Mouse (Mus musculus) embryonic facial prominence, embryonic 15.5 days (tissue): ENCODE measurements around the gene Gm13124. TPM values are rescaled to one million over a fixed set of nuclear protein-coding genes. Genes with fewer than 3 reads are reported as not detected.
"Not testable (repeated sequence)": the region's sequence is repeated elsewhere in the genome, so short reads cannot be mapped to it uniquely, and the experiment has no call there.

Experiments used
- ATAC-seq: fragments of 200-750 bp; cut with Nextera tagmentation; 2 replicates; pipeline ENCODE4 v1.8.0; 2017; ENCODE audit warnings: low read depth, moderate TSS enrichment; ENCODE audit not compliant: insufficient number of reproducible peaks, low FRiP score, low TSS enrichment
- H3K27ac ChIP-seq: fragments of 300-500 bp; sonication (generic); replicated peaks from 2 replicates; pipeline ENCODE4 v1.5.1; 2015; ENCODE audit warnings: mild to moderate bottlenecking, inconsistent platforms
- H3K27me3 ChIP-seq: fragments of 300-500 bp; sonication (generic); 2 replicates; pipeline ENCODE4 v1.6.1; 2015; ENCODE audit warnings: inconsistent platforms
- H3K36me3 ChIP-seq: fragments of 300-500 bp; sonication (generic); 2 replicates; pipeline ENCODE4 v1.6.1; 2015; ENCODE audit warnings: mild to moderate bottlenecking, inconsistent platforms
- H3K4me1 ChIP-seq: fragments of 300-500 bp; sonication (generic); 2 replicates; pipeline ENCODE4 v1.6.1; 2015; ENCODE audit warnings: inconsistent platforms
- H3K4me2 ChIP-seq: fragments of 300-500 bp; sonication (generic); replicated peaks from 2 replicates; pipeline ENCODE4 v1.6.1; 2015; ENCODE audit warnings: mild to moderate bottlenecking, inconsistent platforms
- H3K4me3 ChIP-seq: fragments of 300-500 bp; sonication (generic); replicated peaks from 2 replicates; pipeline ENCODE4 v1.5.1; 2015; ENCODE audit warnings: mild to moderate bottlenecking, inconsistent platforms
- H3K9ac ChIP-seq: fragments of 300-500 bp; sonication (generic); 2 replicates; pipeline ENCODE4 v1.6.1; 2015; ENCODE audit warnings: inconsistent platforms
- H3K9me3 ChIP-seq: fragments of 300-500 bp; sonication (generic); replicated peaks from 2 replicates; pipeline ENCODE4 v1.6.1; 2016; ENCODE audit warnings: inconsistent platforms
- whole genome bisulfite sequencing: fragments of 180-500 bp; shearing (Covaris S2); methylation state at CpG from one replicate; pipeline ENCODE4 v1.1.7; 2015; 5-methylcytosine and 5-hydroxymethylcytosine counted together
- polyA plus RNA-seq: library from polyadenylated mRNA; unstranded; fragments of >200 nt; fragmentation: Nextera tagmentation; extraction: Ambion mirVana; gene quantifications from 2 replicates; pipeline ENCODE4 v1.2.1, GENCODE M21; 2015

The Gm13124 gene
- polyA plus RNA-seq = not detected in 2 replicates

- Histone ChIP-seq H3K9me3 (no peaks in the 10 kb centered on the region), H3K4me2 (no peak within 1 kb of the TSS), H3K36me3 (no peaks in the 10 kb centered on the region), H3K9ac (no peak within 1 kb of the TSS), H3K4me1 (no peaks in the 10 kb centered on the region), H3K27me3 (no peaks in the 10 kb centered on the region), H3K27ac (no peak within 1 kb of the TSS), H3K4me3 (no peak within 1 kb of the TSS)
- whole genome bisulfite sequencing = 83% methylated on average over 1 of the region's 1 CpGs
- ATAC-seq = no peak
These were observed at the start of gene Gm13124 for GRCm38 (mm10) chr4:144565034-144565433. Gene Gm13124, minus strand, starts transcription at chr4:144565134.

GRCm38 (mm10) chr4:144614586-144614985 is 49.7 kb upstream of the Gm13124 start:
- Histone ChIP-seq H3K36me3 (no peaks in the 10 kb centered on the region), H3K4me2 (no peak overlapping the region), H3K9ac (no peak overlapping the region), H3K27ac (no peak overlapping the region), H3K4me1 (no peaks in the 10 kb centered on the region), H3K4me3 (no peak overlapping the region), H3K9me3 (0 out of 2 replicates have a peak, but pooled peaks cover 3% of the 10 kb centered on the region), H3K27me3 (no peaks in the 10 kb centered on the region)
- 69% methylated on average over 1 of the region's 1 CpGs for WGBS
- no peak for ATAC-seq

GRCm38 (mm10) chr4:144613407-144613806 is 48.5 kb upstream of the Gm13124 start, which contains the start of gene Aadacl4:
Gene Aadacl4, plus strand, starts transcription at chr4:144613707.
- no peaks in the 10 kb centered on the region for H3K27me3 ChIP-seq
- WGBS = 47% methylated on average over 1 of the region's 1 CpGs
- no peak within 1 kb of the TSS for H3K4me3 ChIP-seq
- no peaks in the 10 kb centered on the region for H3K36me3 ChIP-seq
- H3K4me1 ChIP-seq = no peaks in the 10 kb centered on the region
- H3K9ac ChIP-seq = no peak within 1 kb of the TSS
- H3K4me2 ChIP-seq = no peak within 1 kb of the TSS
- ATAC-seq = no peak
- 0 out of 2 replicates have a peak, but pooled peaks cover 3% of the 10 kb centered on the region for H3K9me3 ChIP-seq
- H3K27ac ChIP-seq = no peak within 1 kb of the TSS

GRCm38 (mm10) chr4:144592790-144593189 is 27.9 kb upstream of the Gm13124 start:
- no peak overlapping the region for H3K4me2 ChIP-seq
- no peaks in the 10 kb centered on the region for H3K36me3 ChIP-seq
- H3K4me1 ChIP-seq = no peaks in the 10 kb centered on the region
- H3K9ac ChIP-seq = no peak overlapping the region
- H3K27me3 ChIP-seq = no peaks in the 10 kb centered on the region
- no peak overlapping the region for H3K4me3 ChIP-seq
- no peaks in the 10 kb centered on the region for H3K9me3 ChIP-seq
- ATAC-seq = no peak
- no peak overlapping the region for H3K27ac ChIP-seq

- H3K9ac ChIP-seq, H3K27me3 ChIP-seq, H3K9me3 ChIP-seq, H3K27ac ChIP-seq, H3K4me1 ChIP-seq, H3K4me3 ChIP-seq, ATAC-seq, H3K4me2 ChIP-seq, H3K36me3 ChIP-seq: not testable (repeated sequence)
- 81% methylated on average over 12 of the region's 16 CpGs for WGBS
These were observed 21.3 kb upstream of the Gm13124 start for GRCm38 (mm10) chr4:144586207-144586606.

- no peak overlapping the region for H3K4me3 ChIP-seq
- H3K4me2 ChIP-seq = no peak overlapping the region
- H3K36me3 ChIP-seq = no peaks in the 10 kb centered on the region
- no peaks in the 10 kb centered on the region for H3K4me1 ChIP-seq
- no peaks in the 10 kb centered on the region for H3K27me3 ChIP-seq
- no peak for ATAC-seq
- no peaks in the 10 kb centered on the region for H3K9me3 ChIP-seq
- no peak overlapping the region for H3K9ac ChIP-seq
- no peak overlapping the region for H3K27ac ChIP-seq
These were observed 2.8 kb upstream of the Gm13124 start for GRCm38 (mm10) chr4:144567752-144568151.

- H3K36me3 ChIP-seq = no peaks in the 10 kb centered on the region
- no peak overlapping the region for H3K4me3 ChIP-seq
- H3K9ac ChIP-seq = no peak overlapping the region
- 69% methylated on average over 2 of the region's 2 CpGs for WGBS
- H3K4me2 ChIP-seq = no peak overlapping the region
- no peaks in the 10 kb centered on the region for H3K4me1 ChIP-seq
- ATAC-seq = no peak
- H3K9me3 ChIP-seq = 0 out of 2 replicates have a peak, but pooled peaks cover 3% of the 10 kb centered on the region
- H3K27ac ChIP-seq = no peak overlapping the region
- H3K27me3 ChIP-seq = no peaks in the 10 kb centered on the region
These were observed 3.7 kb downstream of the Gm13124 start for GRCm38 (mm10) chr4:144561205-144561604.

- ATAC-seq = no peak
- no peak overlapping the region for H3K4me3 ChIP-seq
- H3K27ac ChIP-seq = no peak overlapping the region
- H3K36me3 ChIP-seq = no peaks in the 10 kb centered on the region
- H3K4me1 ChIP-seq = no peaks in the 10 kb centered on the region
- no peak overlapping the region for H3K4me2 ChIP-seq
- 0 out of 2 replicates have a peak, but pooled peaks cover 3% of the 10 kb centered on the region for H3K9me3 ChIP-seq
- no peak overlapping the region for H3K9ac ChIP-seq
- H3K27me3 ChIP-seq = no peaks in the 10 kb centered on the region
These were observed 5.1 kb downstream of the Gm13124 start for GRCm38 (mm10) chr4:144559792-144560191.

- no peak overlapping the region for H3K27ac ChIP-seq
- H3K9ac ChIP-seq = no peak overlapping the region
- no peaks in the 10 kb centered on the region for H3K36me3 ChIP-seq
- H3K9me3 ChIP-seq = 0 out of 2 replicates have a peak, but pooled peaks cover 3% of the 10 kb centered on the region
- H3K27me3 ChIP-seq = no peaks in the 10 kb centered on the region
- no peak overlapping the region for H3K4me3 ChIP-seq
- no peaks in the 10 kb centered on the region for H3K4me1 ChIP-seq
- no peak for ATAC-seq
- H3K4me2 ChIP-seq = no peak overlapping the region
These were observed 13.8 kb downstream of the Gm13124 start for GRCm38 (mm10) chr4:144551156-144551555.

- H3K27ac ChIP-seq, H3K27me3 ChIP-seq, H3K4me3 ChIP-seq, ATAC-seq, H3K9me3 ChIP-seq, H3K4me1 ChIP-seq, H3K9ac ChIP-seq, H3K36me3 ChIP-seq, H3K4me2 ChIP-seq: not testable (repeated sequence)
- WGBS = 88% methylated on average over 13 of the region's 13 CpGs
These were observed 19.6 kb downstream of the Gm13124 start for GRCm38 (mm10) chr4:144545339-144545738.

GRCm38 (mm10) chr4:144544689-144545088 is 20.2 kb downstream of the Gm13124 start:
- Histone ChIP-seq H3K9ac (no peak overlapping the region), H3K4me3 (no peak overlapping the region), H3K9me3 (0 out of 2 replicates have a peak, but pooled peaks cover 3% of the 10 kb centered on the region), H3K4me2 (no peak overlapping the region), H3K36me3 (no peaks in the 10 kb centered on the region), H3K27ac (no peak overlapping the region), H3K27me3 (no peaks in the 10 kb centered on the region), H3K4me1 (no peaks in the 10 kb centered on the region)
- 77% methylated on average over 1 of the region's 1 CpGs for WGBS
- no peak for ATAC-seq

GRCm38 (mm10) chr4:144519522-144519921 is 45.4 kb downstream of the Gm13124 start, which contains the start of gene 9430007A20Rik:
Gene 9430007A20Rik, plus strand, starts transcription at chr4:144519822.
- H3K9ac ChIP-seq = no peak within 1 kb of the TSS
- no peak within 1 kb of the TSS for H3K4me3 ChIP-seq
- 65% methylated on average over 5 of the region's 5 CpGs for WGBS
- ATAC-seq = no peak
- no peaks in the 10 kb centered on the region for H3K27me3 ChIP-seq
- H3K9me3 ChIP-seq = no peaks in the 10 kb centered on the region
- no peaks in the 10 kb centered on the region for H3K4me1 ChIP-seq
- H3K4me2 ChIP-seq = no peak within 1 kb of the TSS
- no peak within 1 kb of the TSS for H3K27ac ChIP-seq
- no peaks in the 10 kb centered on the region for H3K36me3 ChIP-seq
